Mouse (Mus musculus): ENCODE results near the gene Wfdc6b.

- TF ChIP-seq USF1 (IDR thresholded peaks at IDR 0.05; ENCODE audit: low read depth), result no peak
- TF ChIP-seq POLR2A (IDR thresholded peaks at IDR 0.05; ENCODE audit: insufficient read length, low read depth), result no peak
- no peak for TF ChIP-seq TCF3 (IDR thresholded peaks at IDR 0.05; ENCODE audit: insufficient read length, low read depth)
- no peak for TF ChIP-seq MAX (IDR thresholded peaks at IDR 0.05; ENCODE audit: low read depth)
- TF ChIP-seq E2F4 (IDR thresholded peaks at IDR 0.05; ENCODE audit: insufficient read depth), result no peak
- TF ChIP-seq POLR2AphosphoS2 (IDR thresholded peaks at IDR 0.05; ENCODE audit: insufficient read length, low read depth), result no peak
Measured at GRCm38 (mm10) chr2:164604411-164604810, 8.9 kb upstream of the Wfdc6b start.
